Mouse (Mus musculus) ES-E14 (cell line): Measurements from ENCODE around the gene Uvrag. TPM values are rescaled to one million over a fixed set of nuclear protein-coding genes. Genes with fewer than 3 reads are reported as not detected.

Experiments
- DNase-seq: peaks from one replicate; pipeline ENCODE4 v3.0.0-alpha.2; 2013; ENCODE audit warnings: low read depth, low spot score
- H3K27ac ChIP-seq: 2 replicates; pipeline ENCODE4 v1.5.1; 2012; ENCODE audit warnings: low read depth, mild to moderate bottlenecking, low read length, moderate library complexity, mixed read lengths; ENCODE audit not compliant: poor library complexity, insufficient read depth, severe bottlenecking
- H3K36me3 ChIP-seq: 2 replicates; pipeline ENCODE4 v1.6.1; 2012; ENCODE audit warnings: mild to moderate bottlenecking, low read length, moderate library complexity, mixed read lengths; ENCODE audit not compliant: control insufficient read depth, poor library complexity, insufficient read depth, severe bottlenecking
- H3K4me1 ChIP-seq, 2 experiments: fragments of 150-350 bp in 1 of 2; sonication (generic) in 1 of 2; 2 replicates each; pipeline ENCODE4 v1.6.1; 2012; ENCODE audit warnings: low read length in 2 of 2, mild to moderate bottlenecking in 1 of 2, mixed read lengths in 1 of 2; ENCODE audit not compliant: control insufficient read depth in 2 of 2, insufficient read depth in 2 of 2, poor library complexity in 1 of 2
- H3K4me3 ChIP-seq, 2 experiments: fragments of 150-350 bp in 1 of 2; sonication (generic) in 1 of 2; 2 replicates each; pipeline ENCODE4 v1.5.1; 2012; ENCODE audit warnings: low read length in 2 of 2, low read depth in 1 of 2, mild to moderate bottlenecking in 1 of 2, mixed read lengths in 1 of 2; ENCODE audit not compliant: insufficient read depth in 1 of 2, poor library complexity in 1 of 2, severe bottlenecking in 1 of 2
- H3K9ac ChIP-seq: 2 replicates; pipeline ENCODE4 v1.6.1; 2012; ENCODE audit warnings: low read depth, mild to moderate bottlenecking, low read length, mixed read lengths; ENCODE audit not compliant: poor library complexity, insufficient read depth, severe bottlenecking
- H3K9me3 ChIP-seq: fragments of 150-350 bp; sonication (generic); 2 replicates; pipeline ENCODE4 v1.6.1; 2012; ENCODE audit warnings: low read depth, mild to moderate bottlenecking, low read length; ENCODE audit not compliant: control insufficient read depth, insufficient read depth
- CHD2 ChIP-seq: IDR thresholded peaks from 2 replicates; pipeline ENCODE4 v1.6.1; 2014; ENCODE audit warnings: mild to moderate bottlenecking, low read depth, low read length, inconsistent platforms
- HCFC1 ChIP-seq: IDR thresholded peaks from 2 replicates; pipeline ENCODE4 v1.6.1; 2012; ENCODE audit warnings: low read length, inconsistent platforms, borderline replicate concordance; ENCODE audit not compliant: insufficient read depth
- MAFK ChIP-seq: IDR thresholded peaks from 2 replicates; pipeline ENCODE4 v1.6.1; 2014; ENCODE audit warnings: mild to moderate bottlenecking, low read depth, low read length, inconsistent platforms; ENCODE audit not compliant: insufficient read depth
- ZC3H11A ChIP-seq: IDR thresholded peaks from 2 replicates; pipeline ENCODE4 v1.6.1; 2012; ENCODE audit warnings: low read depth, mild to moderate bottlenecking, inconsistent platforms, low read length, borderline replicate concordance
- ZNF384 ChIP-seq: IDR thresholded peaks from 2 replicates; pipeline ENCODE4 v1.6.1; 2012; ENCODE audit warnings: low read depth, low read length, inconsistent platforms
- in situ Hi-C, 2 experiments: fragments of 600-800 bp; cut with MboI; formaldehyde crosslinking; loops; one replicate each; pipeline ENCODE4 v1.15.1; 2025; ENCODE audit warnings: low sequenced_read_pairs in 2 of 2, inconsistent platforms in 1 of 2; ENCODE audit not compliant: unreplicated experiment in 2 of 2
- total RNA-seq: library from RNA; depleted of rRNA; stranded (reverse); fragments of 300-350 nt; gene quantifications from 2 replicates; pipeline ENCODE4 v1.2.3, GENCODE M21; 2012

Uvrag gene
- total RNA-seq, 1 experiment: 14.6 TPM

- H3K9ac ChIP-seq: no peak overlapping the region
- H3K4me3 ChIP-seq: no peak overlapping the region
- no peaks in the 10 kb centered on the region for H3K36me3 ChIP-seq
- TF ChIP-seq ZNF384 (no peak), ZC3H11A (no peak), HCFC1 (no peak)
- H3K27ac ChIP-seq: no peak overlapping the region
- in situ Hi-C loops: no loop called here
- no peaks in the 10 kb centered on the region for H3K9me3 ChIP-seq
- H3K4me1 ChIP-seq: peaks cover 0 to 1% of the 10 kb centered on the region in 2 experiments; a peak in 2 of 4 replicates
- DNase-seq: no peak
These were observed 125.0 kb downstream of the Uvrag start for GRCm38 (mm10) chr7:99015914-99016313.

DNA sequence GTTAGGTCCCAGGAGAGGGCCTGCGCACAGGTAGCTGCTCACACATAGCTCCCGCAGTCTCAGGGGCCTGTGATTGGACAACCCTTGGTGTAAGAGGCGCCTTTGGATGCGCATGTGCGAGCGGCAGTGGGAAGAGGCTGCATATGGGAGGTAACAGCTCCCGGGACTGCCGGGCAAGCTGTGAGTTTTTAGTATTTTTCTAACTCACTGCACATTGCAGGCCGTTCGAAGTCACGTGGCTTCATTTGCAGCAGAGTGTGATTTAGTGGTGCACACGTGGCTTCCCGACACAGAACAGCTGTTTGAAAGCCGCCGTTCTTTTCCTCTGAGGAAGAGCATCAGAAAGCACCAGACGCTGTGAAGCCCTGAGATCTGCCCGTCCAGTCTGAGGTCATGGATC lies 125.5 kb downstream of the Uvrag start:
- Histone ChIP-seq H3K27ac (no peak overlapping the region), H3K4me3 (0 out of 4 replicates have a peak overlapping the region, but pooled peaks have one; percentile 17 to 25), H3K4me1 (peaks cover 0 to 1% of the 10 kb centered on the region in 2 experiments; a peak in 2 of 4 replicates), H3K9me3 (no peaks in the 10 kb centered on the region), H3K36me3 (no peaks in the 10 kb centered on the region), H3K9ac (peak overlapping the region; percentile 40; the same call in 1 of the 2 replicates)
- in situ Hi-C loops: no loop called here
- DNase-seq: peak; percentile 27
- no peak for TF ChIP-seq ZNF384
- TF ChIP-seq HCFC1: no peak

DNA sequence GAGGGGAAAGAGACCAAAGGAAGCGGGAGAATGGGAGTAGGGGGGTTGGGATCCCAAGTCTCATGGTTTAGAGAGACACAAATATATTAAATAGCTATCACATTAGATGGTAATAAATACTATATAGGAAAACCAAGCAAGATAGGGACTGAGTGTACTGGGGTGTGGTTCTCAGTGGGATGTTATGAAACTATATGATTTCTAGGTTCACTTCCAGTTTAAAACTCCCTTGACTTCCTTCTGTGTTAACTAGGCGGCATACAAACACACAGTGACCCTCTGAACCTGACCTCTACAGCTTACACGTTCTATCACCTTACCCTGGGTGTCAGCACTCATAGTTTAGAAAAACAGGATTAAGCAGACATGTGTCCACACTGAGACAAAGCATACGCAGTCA lies 126.3 kb downstream of the Uvrag start:
- Histone ChIP-seq H3K9ac (no peak overlapping the region), H3K4me1 (peaks cover 0 to 1% of the 10 kb centered on the region in 2 experiments; a peak in 2 of 4 replicates), H3K9me3 (no peaks in the 10 kb centered on the region), H3K27ac (no peak overlapping the region), H3K4me3 (no peak overlapping the region), H3K36me3 (no peaks in the 10 kb centered on the region)
- no peak for TF ChIP-seq MAFK
- TF ChIP-seq HCFC1: no peak
- TF ChIP-seq ZNF384: no peak
- TF ChIP-seq CHD2: no peak
- TF ChIP-seq ZC3H11A: no peak
- in situ Hi-C loops: no loop called here
- DNase-seq: no peak

GRCm38 (mm10) chr7:99007506-99008354 lies 133.2 kb downstream of the Uvrag start:
- Histone ChIP-seq H3K9me3 (no peaks in the 10 kb centered on the region), H3K36me3 (no peaks in the 10 kb centered on the region), H3K9ac (no peak overlapping the region), H3K4me3 (no peak overlapping the region), H3K27ac (no peak overlapping the region), H3K4me1 (no peaks in the 10 kb centered on the region)
- no peak for DNase-seq
- TF ChIP-seq ZNF384 (no peak), CHD2 (no peak), ZC3H11A (no peak), HCFC1 (no peak), MAFK (no peak)
- in situ Hi-C loops: no loop called here

DNA sequence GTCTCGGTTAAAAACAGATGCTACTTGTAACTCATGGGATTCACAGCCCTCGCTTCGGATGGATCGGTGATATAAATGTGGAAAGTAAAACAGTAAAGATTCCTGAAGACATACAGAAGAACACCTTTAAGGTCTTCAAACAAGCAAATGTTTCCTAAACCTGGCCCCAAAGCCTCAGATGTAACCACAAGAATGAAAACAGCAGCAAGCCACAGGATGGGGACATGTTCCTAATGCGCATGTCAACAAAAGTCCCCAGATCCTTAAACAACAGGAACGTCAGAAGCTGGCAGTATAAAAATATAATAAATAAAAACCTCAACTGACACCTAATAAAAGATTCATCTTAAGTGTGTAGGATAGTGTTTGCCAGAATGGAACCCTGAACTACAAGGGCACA lies 137.7 kb downstream of the Uvrag start:
- TF ChIP-seq ZC3H11A (no peak), ZNF384 (no peak), MAFK (no peak), CHD2 (no peak), HCFC1 (no peak)
- Histone ChIP-seq H3K9ac (no peak overlapping the region), H3K9me3 (no peaks in the 10 kb centered on the region), H3K4me3 (no peak overlapping the region), H3K36me3 (no peaks in the 10 kb centered on the region), H3K4me1 (no peaks in the 10 kb centered on the region), H3K27ac (no peak overlapping the region)
- in situ Hi-C loops: no loop called here
- no peak for DNase-seq
